Mouse (Mus musculus) layer of hippocampus, postnatal 10 days (tissue): Measurements from ENCODE around the gene Slc23a2. TPM values are rescaled to one million over a fixed set of nuclear protein-coding genes. Genes with fewer than 3 reads are reported as not detected.

ENCODE experiments used
- DNase-seq, 2 experiments: peaks; one replicate each; pipeline ENCODE4 v3.0.0; 2021; ENCODE audit warnings: low spot score in 2 of 2
- total RNA-seq, 2 experiments: library from RNA; stranded (reverse); gene quantifications; 2 replicates each; pipeline ENCODE4 v1.2.3; 2021

The Slc23a2 gene
- total RNA-seq, 2 experiments from 2014 or later = 78.4 to 79.9 TPM

DNA sequence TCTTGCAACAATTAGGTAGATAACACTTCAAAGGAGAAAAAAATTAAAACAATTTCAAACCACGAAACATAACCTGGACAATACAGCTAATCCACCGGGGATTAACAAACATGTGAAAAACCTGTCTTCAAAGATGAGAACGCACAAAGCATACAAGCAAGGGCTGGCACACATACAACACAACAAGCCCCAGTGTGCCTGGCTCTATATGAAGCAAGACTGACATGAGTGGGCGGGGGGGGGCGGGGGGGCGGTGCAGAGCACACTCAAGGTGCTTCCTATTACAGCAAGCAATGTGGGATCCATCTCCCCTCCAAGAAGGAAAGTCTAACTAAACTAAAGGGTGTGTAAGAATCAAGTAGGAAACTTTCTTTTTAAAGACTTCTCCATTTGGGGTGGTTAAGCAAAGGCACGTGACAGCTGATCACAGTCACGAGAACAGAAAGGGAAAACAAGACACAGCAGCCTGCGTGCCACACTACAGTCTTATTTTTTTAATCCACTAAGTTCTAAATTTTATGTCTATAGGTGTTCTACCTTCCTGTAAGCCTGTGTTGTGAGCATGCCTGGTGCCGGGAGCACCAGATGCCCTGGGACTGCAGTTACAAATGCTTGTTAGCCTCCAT, 42.3 kb downstream of the Slc23a2 start:
- DNase-seq = no peak

DNA sequence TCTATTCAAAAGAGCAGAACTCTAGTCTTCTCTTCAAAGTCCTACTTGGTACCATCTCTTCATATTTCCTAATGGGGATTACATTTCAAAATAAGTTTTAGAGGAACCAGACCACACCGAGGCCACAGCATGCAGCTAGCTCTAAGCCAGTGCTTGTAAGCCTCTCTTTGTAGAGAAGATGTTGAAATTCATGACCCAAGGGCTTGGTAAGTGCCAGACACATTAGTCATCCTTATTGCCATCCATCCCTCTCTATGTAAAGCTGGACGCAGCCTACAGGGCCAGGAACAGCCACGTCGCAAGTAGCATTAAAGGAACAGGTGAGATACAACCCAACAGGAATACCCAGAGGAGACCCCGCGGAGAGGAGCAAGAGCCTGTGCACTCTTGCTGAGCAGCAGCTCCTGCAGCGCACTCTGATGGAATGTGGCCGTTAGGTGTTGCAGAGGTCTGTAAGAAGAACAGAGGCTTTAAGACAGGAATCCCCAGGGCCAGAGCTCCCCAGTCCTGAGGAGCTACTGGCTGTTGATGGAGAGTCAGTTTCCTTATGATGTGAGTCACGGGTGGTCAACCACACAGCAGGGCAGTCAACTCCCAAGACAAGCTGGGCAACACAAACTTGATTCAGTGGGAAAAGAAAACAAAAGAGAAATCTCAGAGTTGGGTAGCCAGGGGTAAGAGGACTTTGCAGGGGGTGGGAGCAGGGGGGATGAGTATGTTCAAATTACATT, 45.8 kb downstream of the Slc23a2 start:
- no peak for DNase-seq

DNA sequence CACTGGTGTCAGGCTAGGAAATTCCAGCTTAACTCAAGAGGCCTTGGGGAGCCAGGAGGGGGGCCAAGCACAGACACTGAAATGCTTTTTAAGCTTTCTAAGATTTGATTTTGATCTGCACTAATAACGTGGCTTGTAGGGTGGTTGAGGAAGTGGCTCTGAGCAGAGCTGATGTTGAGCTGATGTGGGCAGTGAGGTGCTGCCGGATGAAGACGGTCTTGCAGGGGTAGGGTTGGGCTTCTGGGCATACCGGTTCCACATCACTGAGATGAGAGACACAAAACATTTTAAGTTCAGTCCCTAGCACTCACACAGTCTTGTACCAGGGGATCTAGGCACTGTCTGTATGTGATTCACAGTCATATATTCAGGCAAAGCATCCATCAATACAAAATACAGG, 46.5 kb downstream of the Slc23a2 start:
- DNase-seq = no peak

DNA sequence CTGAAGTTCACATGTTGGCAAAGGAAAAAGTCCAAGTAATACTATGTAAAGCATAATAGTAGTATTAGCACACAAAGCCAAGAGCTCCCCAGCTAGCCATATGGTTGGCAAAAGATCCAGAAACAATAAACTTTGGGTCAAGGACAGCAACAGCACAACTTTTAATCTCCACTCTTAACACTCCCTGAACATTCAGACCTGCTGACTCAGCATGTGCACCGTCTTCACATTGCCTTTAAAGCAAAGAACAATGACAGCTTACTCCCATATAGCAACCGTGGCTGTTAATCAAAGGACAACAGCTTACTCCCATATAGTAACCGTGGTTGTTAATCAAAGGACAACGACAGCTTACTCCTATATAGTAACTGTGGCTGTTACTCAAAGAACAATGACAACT, 48.3 kb downstream of the Slc23a2 start:
- no peak for DNase-seq

DNA sequence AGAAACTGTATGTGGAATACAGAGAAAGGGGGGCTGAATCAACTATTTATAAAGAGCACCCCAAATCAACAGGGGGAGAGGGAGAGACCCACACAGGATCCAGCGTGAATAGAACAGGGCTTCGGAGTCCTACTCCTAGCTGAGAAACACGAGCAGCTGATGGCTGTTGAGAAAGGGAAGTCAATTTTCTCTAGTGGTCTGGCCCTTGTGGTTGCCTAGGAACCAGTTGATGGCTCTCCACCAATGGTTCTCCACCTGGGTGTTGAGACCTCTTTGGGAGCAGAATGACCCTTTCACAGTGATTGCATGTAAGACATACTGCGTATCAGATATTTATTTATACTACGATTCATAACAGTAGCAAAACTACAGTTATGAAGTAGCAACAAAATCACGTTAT, 49.1 kb downstream of the Slc23a2 start:
- DNase-seq = no peak

DNA sequence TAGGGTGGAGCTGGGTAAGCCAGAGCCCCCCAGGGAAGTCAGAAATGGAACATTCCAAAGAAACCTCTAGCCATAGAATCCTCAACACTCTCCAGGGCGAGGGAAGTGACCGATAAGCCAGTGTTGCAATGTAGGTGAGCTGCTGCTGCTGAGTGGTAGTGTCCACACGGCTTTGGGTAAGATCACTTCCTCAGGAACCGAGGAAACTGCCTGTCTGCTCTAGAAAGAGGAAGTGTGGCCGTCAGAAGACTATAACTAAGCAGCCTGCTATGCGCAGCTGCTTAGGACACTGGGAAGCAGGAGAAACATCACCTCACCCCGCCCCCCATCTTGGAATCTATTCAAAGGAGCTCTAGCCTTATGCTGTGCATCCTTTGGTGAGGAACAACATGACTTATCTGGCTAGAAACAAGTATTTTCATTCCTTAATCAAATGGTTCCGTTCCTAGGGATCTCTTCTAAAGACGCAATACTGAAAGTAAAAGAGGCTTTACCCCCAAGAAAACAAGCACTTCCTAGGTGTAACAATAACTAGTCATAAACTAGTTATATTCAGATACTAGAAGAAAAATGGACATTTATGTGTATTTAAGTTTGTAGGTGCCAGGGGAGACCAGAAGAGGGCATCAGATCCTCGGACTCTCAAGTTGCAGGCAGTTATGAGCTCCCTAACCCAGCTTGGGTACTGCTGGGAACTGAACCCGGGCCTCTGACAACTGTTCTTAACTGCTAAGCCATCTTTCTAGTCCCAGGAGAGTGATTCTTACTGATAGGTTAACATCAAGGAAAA, 50.3 kb downstream of the Slc23a2 start:
- DNase-seq = no peak

DNA sequence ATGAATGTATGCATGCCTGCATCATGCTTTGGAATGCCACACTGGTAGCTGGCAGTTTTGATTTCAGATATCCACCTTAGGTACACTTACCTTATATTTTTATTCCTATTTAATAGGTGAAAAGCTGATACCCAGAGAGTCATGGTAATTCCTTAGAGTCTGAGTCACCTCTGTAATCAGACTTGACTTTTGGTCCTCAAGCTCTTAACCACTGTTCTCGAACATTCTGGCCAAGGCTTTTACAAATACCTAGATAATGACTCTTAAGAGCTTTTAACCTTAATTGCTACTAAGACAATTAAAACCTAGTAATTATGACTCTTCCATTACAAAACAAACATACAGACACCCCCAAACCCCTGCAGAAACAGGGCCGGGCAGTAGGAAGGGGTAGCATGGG, 51.2 kb downstream of the Slc23a2 start:
- no peak for DNase-seq

DNA sequence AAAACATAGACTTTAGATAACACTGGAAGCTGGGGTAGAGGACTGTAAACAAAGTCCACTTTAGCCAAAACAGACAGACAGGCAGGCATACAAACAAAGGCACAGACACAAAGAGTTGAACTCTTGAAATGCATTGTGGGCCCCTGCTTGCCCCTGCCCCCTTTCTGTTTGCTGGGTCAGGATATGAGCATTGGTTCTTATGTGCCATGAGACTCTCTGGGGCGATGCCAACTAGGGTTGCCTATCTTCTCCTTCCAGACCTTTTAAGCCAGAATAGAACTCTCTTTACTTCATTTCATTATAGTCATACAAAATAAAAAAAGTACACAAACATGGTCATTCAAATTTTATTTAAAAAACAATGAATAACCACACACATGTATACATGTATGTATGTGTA, 51.6 kb downstream of the Slc23a2 start:
- DNase-seq = no peak

DNA sequence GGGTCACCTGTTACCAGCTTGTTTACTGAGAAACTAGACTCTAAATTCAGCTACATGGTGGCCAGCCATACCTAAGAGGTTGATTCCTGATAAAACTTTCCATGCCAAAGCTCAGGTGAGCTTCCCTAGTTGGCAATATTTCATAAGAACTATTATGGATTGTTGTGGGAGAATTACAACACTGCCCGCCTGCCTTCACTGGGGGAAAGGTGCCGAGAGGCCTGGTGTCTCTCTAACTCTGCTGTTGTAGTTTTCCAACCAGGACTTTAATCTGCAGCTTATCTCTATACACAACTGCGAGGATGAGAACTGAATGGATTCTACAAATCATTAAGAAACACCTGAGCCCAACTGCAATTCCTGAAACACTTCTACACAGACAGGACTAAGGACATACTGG, 52.2 kb downstream of the Slc23a2 start:
- no peak for DNase-seq

DNA sequence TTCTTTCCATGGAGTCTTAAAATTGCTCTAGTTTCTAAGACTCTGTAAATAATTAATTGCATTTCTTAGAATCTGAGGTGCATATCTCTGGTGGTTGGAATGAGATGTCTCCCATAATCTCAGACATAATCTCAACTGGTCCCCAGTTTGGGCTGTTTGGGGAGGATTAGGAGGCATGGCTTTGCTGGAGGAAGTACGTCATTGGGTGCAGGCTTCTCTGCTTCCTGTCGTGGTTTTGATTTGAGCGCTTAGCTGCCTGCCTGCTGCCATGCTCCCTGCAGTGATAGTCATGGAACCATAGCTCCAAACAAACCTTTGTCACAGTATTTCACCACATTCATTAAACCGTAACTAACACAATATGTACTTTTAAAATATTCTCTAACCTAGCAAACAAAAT, 53.2 kb downstream of the Slc23a2 start:
- DNase-seq = no peak

DNA sequence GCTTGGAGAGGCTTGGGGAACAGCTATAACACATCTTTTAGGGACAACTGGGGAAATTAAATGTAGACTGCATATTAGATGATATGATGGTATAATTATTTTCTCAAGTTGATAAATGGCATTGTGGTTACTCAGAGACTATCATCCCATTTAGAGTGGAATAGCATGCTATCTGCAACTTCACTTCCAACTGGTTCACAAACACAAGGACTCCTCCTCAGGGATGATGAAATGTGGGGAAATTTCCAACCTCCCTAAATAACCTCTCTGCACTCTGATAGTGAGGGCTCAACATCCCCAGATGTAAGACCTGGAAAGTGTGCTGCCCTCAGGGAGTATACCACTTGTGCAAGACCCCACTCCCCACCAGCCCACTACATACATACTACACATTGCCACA, 60.1 kb downstream of the Slc23a2 start:
- DNase-seq = no peak

DNA sequence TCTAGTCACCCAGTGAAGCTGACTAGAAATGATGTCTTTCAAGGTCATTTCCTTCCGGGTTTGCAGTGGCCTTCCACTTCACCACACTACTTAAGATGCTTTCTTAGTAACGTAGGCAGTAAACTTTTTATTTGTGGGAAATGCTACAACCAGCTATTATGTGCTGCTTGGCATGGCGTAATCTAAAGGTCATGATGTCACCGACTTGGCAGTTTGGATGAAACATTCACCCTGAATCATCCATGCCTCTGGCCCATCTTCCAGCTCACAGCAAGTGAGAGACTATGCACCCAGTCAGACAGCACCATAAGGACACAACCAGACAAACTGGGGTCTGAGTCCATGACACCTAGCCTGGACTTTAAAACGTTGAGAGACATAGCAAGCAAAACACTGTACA, 60.5 kb downstream of the Slc23a2 start:
- no peak for DNase-seq

DNA sequence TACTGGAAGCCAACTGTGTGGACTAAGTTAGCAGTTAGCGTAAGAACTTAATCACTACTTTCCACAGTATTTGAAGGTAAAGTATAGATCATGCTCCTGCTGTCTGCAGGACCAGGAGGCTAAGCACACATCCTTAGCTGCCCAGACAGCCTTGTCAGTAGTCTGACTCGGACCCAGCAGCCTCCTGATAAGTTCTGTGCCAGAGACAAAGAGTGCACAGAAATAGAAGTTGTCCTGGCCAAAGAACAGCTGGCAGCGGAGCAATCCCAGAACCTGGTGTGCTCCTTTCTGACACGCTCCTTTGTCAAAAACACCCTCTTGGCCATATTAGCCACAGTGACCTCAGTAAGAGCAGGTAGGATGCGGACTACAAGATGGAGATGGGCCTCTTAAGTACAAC, 65.8 kb downstream of the Slc23a2 start:
- DNase-seq = no peak

DNA sequence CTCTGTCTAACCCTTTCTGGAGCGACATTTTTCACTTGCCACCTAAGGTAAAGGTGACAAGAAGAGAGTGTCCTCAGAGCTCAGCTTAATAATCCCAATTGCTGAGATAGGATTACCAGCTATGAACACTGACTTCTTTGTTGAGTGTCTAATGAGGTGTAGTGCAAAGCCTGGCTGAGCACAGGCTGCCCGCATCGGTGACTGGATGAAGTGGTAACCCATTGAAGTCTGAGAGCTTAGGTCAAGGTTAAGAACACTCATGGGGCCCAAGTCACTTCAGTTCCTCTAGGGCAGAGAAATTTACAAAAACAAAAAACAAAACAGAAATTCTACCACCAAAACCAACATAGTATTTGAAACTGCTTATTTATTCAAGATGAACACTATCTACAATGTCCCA, 71.9 kb downstream of the Slc23a2 start:
- no peak for DNase-seq

DNA sequence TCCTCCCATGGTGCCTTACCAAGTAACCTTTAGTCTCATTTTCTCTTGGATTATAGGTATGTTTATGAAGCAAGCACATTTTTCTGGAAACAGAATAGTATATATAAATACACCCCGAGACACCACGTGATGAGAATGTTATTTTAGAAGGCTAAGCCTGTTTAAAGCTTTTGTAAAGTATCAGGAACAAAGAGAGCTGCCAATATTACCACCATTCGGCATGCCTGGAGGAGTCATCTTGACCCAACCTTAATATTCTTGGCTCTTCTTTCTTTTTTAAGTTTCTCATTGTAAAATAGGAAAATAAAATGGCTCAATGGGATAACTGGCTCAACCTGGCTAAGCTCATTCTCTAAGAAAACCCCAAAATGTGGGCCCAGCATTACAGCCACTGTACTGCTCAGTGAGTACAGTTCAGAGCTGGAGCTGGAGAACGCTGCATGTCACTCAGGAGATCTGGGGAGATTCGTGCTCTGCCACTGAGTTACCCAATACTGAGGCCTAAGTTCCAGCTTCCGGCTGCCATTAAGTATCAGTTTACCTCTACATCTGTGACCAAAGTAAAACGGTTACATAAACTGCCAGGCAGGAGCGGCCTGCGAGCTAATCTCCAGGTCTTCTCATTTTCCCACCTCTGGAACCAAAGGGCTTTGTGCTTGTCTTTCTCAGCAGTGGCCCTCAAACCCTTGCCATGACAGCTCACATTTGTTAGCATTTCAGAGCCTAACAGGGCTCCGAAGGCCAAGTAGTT, 74.7 kb downstream of the Slc23a2 start:
- no peak for DNase-seq

DNA sequence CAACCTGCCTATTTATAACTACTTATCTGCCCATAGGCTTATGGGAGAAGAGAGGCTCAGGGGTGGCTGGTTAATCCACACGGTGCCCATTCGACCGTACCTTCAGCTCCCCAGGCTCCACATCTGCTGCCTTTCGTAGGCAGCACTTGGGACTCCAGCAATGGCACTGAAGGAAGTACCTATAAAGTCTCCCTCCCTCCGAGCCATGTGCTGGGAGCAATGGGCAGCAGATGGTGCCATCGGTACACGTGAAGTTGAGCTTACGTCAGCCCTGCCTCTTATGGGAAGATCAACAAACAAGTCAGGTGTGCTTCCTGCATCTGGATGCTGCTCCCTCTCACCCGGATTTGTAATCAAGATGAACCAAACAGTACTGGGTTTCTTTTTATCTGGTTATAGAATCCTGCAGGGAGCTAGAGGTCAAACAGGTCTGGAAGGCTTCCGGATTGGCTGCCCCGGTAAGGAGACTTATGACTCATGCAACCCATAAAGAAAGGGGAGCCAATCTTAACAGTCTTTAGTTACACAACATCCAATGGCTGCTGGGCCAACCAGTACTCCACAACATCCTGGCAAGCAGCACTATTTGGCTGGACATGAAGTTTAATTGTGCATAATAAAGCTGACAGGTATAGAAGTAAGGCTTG, 80.6 kb downstream of the Slc23a2 start:
- DNase-seq = no peak

DNA sequence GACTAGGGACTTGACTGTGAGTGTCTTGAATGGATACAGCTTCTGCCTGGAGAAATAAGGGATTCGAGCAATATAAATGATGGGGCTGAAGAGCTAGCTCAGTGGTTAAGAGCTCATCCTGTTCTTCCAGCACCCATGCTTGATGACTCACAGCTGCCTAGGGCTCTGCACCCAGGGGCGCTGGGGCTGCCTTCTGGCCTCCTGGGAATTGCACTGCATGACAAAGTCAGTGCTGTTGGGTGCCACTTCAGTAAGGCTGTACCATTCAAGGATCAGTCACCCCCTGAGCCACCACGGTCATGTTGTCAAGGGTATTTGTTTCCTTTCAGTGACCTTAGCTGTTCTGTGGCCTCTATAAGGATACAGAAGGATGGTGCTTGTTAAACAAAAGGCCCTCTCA, 81.1 kb downstream of the Slc23a2 start:
- DNase-seq = no peak

DNA sequence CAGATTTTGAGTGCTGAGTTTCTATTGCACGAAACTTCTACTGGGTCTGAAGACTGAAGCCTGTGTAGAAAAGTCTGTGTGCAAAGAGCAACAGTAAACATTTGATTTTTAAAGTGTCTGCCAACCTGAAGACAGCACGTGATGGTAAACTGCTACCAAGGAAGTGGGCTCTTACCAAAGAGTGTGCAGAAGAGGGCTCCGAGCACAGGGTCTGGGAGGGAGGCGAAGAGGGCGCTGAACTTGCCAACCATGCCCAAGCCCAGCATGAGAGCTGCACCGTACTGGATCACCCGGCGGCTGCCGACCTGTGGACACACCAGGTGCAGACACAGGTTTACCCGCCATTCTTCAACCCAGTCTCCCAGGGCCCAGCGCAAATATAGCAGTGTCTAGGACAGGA, 83.0 kb downstream of the Slc23a2 start:
- no peak for DNase-seq

DNA sequence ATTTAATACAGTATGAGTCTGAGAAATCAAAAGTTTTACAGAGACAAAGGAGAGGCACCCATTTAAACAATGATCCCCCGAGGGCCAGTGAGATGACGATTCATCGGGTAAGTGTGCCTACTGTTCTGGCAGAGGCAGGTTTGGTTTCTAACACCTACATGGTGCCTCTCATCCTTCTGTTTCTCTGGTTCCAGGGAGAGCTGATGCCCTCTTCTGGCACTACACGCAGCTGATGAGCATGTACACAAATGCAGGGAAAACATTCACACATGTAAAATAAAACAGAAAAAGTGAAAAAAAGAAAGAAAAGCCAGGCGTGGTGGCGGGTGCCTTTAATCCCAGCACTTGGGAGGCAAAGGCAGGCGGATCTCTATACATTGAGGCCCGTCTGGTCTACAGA, 85.0 kb downstream of the Slc23a2 start:
- no peak for DNase-seq

DNA sequence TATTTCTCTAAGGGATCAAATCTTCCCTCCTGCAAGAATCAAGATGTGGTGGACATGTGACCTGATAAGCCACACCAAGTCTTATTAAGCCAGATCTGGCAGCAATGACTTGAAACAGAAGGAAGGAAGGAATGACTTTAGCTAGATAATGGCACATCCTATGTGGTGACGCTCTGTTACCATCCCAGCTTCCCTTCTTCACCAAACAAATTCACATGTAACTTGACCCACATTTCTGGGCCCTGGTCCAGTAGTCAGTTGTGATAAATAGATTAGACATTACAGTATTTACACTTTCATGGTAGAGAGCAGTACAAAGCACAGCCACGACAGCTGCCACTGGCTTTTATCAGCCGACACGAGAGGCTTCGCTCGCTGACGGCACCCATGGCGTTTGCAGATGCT, 89.6 kb downstream of the Slc23a2 start:
- DNase-seq = no peak

DNA sequence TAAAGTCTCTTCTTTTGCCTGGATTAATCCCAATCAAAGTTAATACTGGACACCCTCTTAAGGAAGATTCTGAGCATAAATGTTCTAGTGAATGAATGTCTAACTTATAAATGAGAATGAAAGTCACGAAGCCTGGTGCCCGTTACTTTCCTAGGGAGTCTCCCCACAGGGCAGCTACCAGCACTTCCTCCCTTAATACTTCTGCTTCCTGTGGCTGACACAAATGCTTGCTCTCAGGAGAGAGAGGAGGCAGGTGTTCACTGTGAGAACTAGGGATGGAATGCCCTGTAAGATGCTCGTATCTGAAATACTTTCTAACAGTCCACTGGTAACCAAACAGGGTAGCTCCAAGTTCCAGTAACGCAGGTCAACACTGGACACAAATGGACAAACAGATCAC, 91.1 kb downstream of the Slc23a2 start:
- no peak for DNase-seq
